In genomic region chr19:44837426-44838205, GRCm38 (mm10) we compare ENCODE assay signal across 8 mouse cellular contexts.
A peak's percentile ranks its signal among the peaks of the same experiment; 100 is the strongest.
DNase-seq lines count a peak whose midpoint lies in the region; ATAC-seq and TF ChIP-seq lines count a peak whose summit lies in the region.

No protein-coding gene starts in this region.

- TF ChIP-seq CTCF in brain, embryonic 14.5 days (IDR thresholded peaks at IDR 0.05; ENCODE audit: borderline replicate concordance, extremely low read depth, insufficient read depth, insufficient read length) = no peak

- no peaks in the 10 kb centered on the region for H3K9me3 ChIP-seq in hindbrain, embryonic 10.5 days
- no peaks in the 10 kb centered on the region for H3K9me3 ChIP-seq in limb, embryonic 10.5 days (replicated peaks)

- peaks cover 54% of the 10 kb centered on the region for H3K4me1 ChIP-seq in hindbrain, embryonic 10.5 days (replicated peaks)
- peaks cover 36% of the 10 kb centered on the region for H3K4me1 ChIP-seq in limb, embryonic 10.5 days

- no peak overlapping the region for H3K27ac ChIP-seq in hindbrain, embryonic 10.5 days
- no peak overlapping the region for H3K27ac ChIP-seq in limb, embryonic 10.5 days

- peak overlapping the region; percentile 63 for H3K4me3 ChIP-seq in hindbrain, embryonic 10.5 days
- H3K4me3 ChIP-seq in limb, embryonic 10.5 days = peak overlapping the region; percentile 62; the same call in 1 of the 2 replicates

- no peaks in the 10 kb centered on the region for H3K36me3 ChIP-seq in hindbrain, embryonic 10.5 days
- H3K36me3 ChIP-seq in limb, embryonic 10.5 days = no peaks in the 10 kb centered on the region

- peaks cover 79% of the 10 kb centered on the region for H3K27me3 ChIP-seq in hindbrain, embryonic 10.5 days (ENCODE audit: insufficient read depth, poor library complexity, severe bottlenecking)
- H3K27me3 ChIP-seq in limb, embryonic 10.5 days (ENCODE audit: low read depth, poor library complexity, severe bottlenecking) = peaks cover 80% of the 10 kb centered on the region

- ATAC-seq in activated CD4-positive, CD25-positive, alpha-beta regulatory T cell, adult 4 months = no peak

- TF ChIP-seq POLR2A in brain, embryonic 14.5 days (IDR thresholded peaks at IDR 0.05; ENCODE audit: borderline replicate concordance, extremely low read depth, insufficient read depth, insufficient read length, poor library complexity, severe bottlenecking) = no peak

- WGBS in hindbrain, embryonic 10.5 days = 2% methylated on average over 37 of the region's 37 CpGs
- WGBS in limb, embryonic 10.5 days = 2% methylated on average over 37 of the region's 37 CpGs

- DNase-seq in cerebellum, postnatal 25 days = peak; percentile 11 to 51
- DNase-seq in cerebellum, adult 11 months = no peak
- peak; percentile 31 for DNase-seq in brain, embryonic 14.5 days (ENCODE audit: low read depth)
- DNase-seq in hindbrain, embryonic 10.5 days (ENCODE audit: low spot score) = peak; percentile 46
- DNase-seq in limb, embryonic 10.5 days (ENCODE audit: low spot score) = peak; percentile 52
- DNase-seq in embryo, embryonic 9.5 days (ENCODE audit: extremely low spot score) = no peak
- no peak for DNase-seq in thymus, postnatal 10 days (ENCODE audit: low spot score in 2 of 2)

Comparison
In these comparisons a context has a peak if more than half of its experiments do, and no peak if none do; other contexts are left out.
1. DNase-seq: peak in cerebellum, postnatal 25 days (2 of 2), brain, embryonic 14.5 days (single experiment), hindbrain, embryonic 10.5 days (single experiment) and limb, embryonic 10.5 days (single experiment); none in cerebellum, adult 11 months (single experiment), embryo, embryonic 9.5 days (single experiment) and thymus, postnatal 10 days (0 of 2).